Mouse (Mus musculus) lung, embryonic 14.5 days (tissue): ENCODE measurements around the gene 6030468B19Rik. TPM values are rescaled to one million over a fixed set of nuclear protein-coding genes. Genes with fewer than 3 reads are reported as not detected.

Experiments used
- ATAC-seq: fragments of 200-750 bp; cut with Nextera tagmentation; 2 replicates; pipeline ENCODE4 v1.8.0; 2017; ENCODE audit warnings: mild to moderate bottlenecking, moderate TSS enrichment, moderate library complexity; ENCODE audit not compliant: insufficient read depth
- DNase-seq: peaks from one replicate; pipeline ENCODE4 v3.0.0-alpha.2; 2015
- H3K27ac ChIP-seq: fragments of 300-500 bp; sonication (generic); 2 replicates; pipeline ENCODE4 v1.5.1; 2014; ENCODE audit warnings: low read depth, mild to moderate bottlenecking, moderate library complexity
- H3K27me3 ChIP-seq: fragments of 300-500 bp; sonication (generic); 2 replicates; pipeline ENCODE4 v1.6.1; 2014; ENCODE audit warnings: low read length, control low read depth; ENCODE audit not compliant: insufficient read depth
- H3K36me3 ChIP-seq: fragments of 300-500 bp; sonication (generic); 2 replicates; pipeline ENCODE4 v1.6.1; 2014; ENCODE audit warnings: control low read depth; ENCODE audit not compliant: insufficient read depth
- H3K4me1 ChIP-seq: fragments of 300-500 bp; sonication (generic); 2 replicates; pipeline ENCODE4 v1.6.1; 2014; ENCODE audit warnings: antibody characterized with exemption, control low read depth; ENCODE audit not compliant: insufficient read depth
- H3K4me2 ChIP-seq: fragments of 300-500 bp; sonication (generic); 2 replicates; pipeline ENCODE4 v1.6.1; 2014; ENCODE audit warnings: mild to moderate bottlenecking
- H3K4me3 ChIP-seq: fragments of 300-500 bp; sonication (generic); 2 replicates; pipeline ENCODE4 v1.5.1; 2014; ENCODE audit warnings: low read depth, low read length
- H3K9ac ChIP-seq: fragments of 300-500 bp; sonication (generic); 2 replicates; pipeline ENCODE4 v1.6.1; 2014
- H3K9me3 ChIP-seq: fragments of 300-500 bp; sonication (generic); 2 replicates; pipeline ENCODE4 v1.6.1; 2016; ENCODE audit warnings: low read depth, low read length, control low read depth
- CTCF ChIP-seq: IDR thresholded peaks from 2 replicates; pipeline ENCODE4 v1.5.1; 2016; ENCODE audit warnings: antibody characterized with exemption, low read depth
- WGBS: fragments of 180-500 bp; shearing (Covaris S2); extraction: QIAGEN DNeasy Blood & Tissue Kit; methylation state at CpG from one replicate; pipeline ENCODE4 v1.1.7; 2014; 5-methylcytosine and 5-hydroxymethylcytosine counted together
- polyA plus RNA-seq: library from polyadenylated mRNA; unstranded; fragments of >200 nt; fragmentation: Nextera tagmentation; extraction: Ambion mirVana; gene quantifications from 2 replicates; pipeline ENCODE4 v1.2.1, GENCODE M21; 2014

Gene 6030468B19Rik
- polyA plus RNA-seq, 1 experiment from 2014 or later, result 0.22 TPM

- peak; percentile 46 for TF ChIP-seq CTCF
- WGBS, result 47% methylated on average over 5 of the region's 5 CpGs
- Histone ChIP-seq H3K9me3 (no peaks in the 10 kb centered on the region), H3K4me2 (no peak overlapping the region), H3K9ac (no peak overlapping the region), H3K4me1 (peaks cover 22% of the 10 kb centered on the region), H3K27ac (no peak overlapping the region), H3K4me3 (no peak overlapping the region), H3K36me3 (peaks cover 5% of the 10 kb centered on the region), H3K27me3 (no peaks in the 10 kb centered on the region)
- DNase-seq, result peak; percentile 62
- ATAC-seq, result no peak
These were observed 49.2 kb downstream of the 6030468B19Rik start for GRCm38 (mm10) chr11:117846640-117847039.

GRCm38 (mm10) chr11:117847593-117848215, 50.2 kb downstream of the 6030468B19Rik start:
- Histone ChIP-seq H3K4me3 (peak overlapping the region; percentile 74), H3K4me2 (peak overlapping the region; percentile 90), H3K27me3 (no peaks in the 10 kb centered on the region), H3K9ac (peak overlapping the region; percentile 83), H3K27ac (peak overlapping the region; percentile 97), H3K36me3 (peaks cover 15% of the 10 kb centered on the region), H3K9me3 (no peaks in the 10 kb centered on the region), H3K4me1 (peaks cover 22% of the 10 kb centered on the region)
- no peak for TF ChIP-seq CTCF
- 73% methylated on average over 7 of the region's 7 CpGs for WGBS
- DNase-seq, result no peak
- ATAC-seq, result no peak

GRCm38 (mm10) chr11:117848271-117848984, 51.0 kb downstream of the 6030468B19Rik start:
- Histone ChIP-seq H3K27ac (peak overlapping the region; percentile 97), H3K9me3 (no peaks in the 10 kb centered on the region), H3K4me1 (peaks cover 22% of the 10 kb centered on the region), H3K9ac (peak overlapping the region; percentile 83), H3K27me3 (no peaks in the 10 kb centered on the region), H3K36me3 (peaks cover 22% of the 10 kb centered on the region), H3K4me3 (peak overlapping the region; percentile 74), H3K4me2 (peak overlapping the region; percentile 90)
- DNase-seq (no peak), ATAC-seq (peak; percentile 88)
- no peak for TF ChIP-seq CTCF
- 4% methylated on average over 19 of the region's 19 CpGs for WGBS

- Histone ChIP-seq H3K27me3 (no peaks in the 10 kb centered on the region), H3K4me1 (peaks cover 22% of the 10 kb centered on the region), H3K9me3 (no peaks in the 10 kb centered on the region), H3K27ac (peak within 1 kb of the TSS; percentile 97), H3K4me2 (peak within 1 kb of the TSS; percentile 90), H3K4me3 (peak within 1 kb of the TSS; percentile 74), H3K36me3 (peaks cover 29% of the 10 kb centered on the region), H3K9ac (peak within 1 kb of the TSS; percentile 83)
- under 1% methylated on average over 51 of the region's 51 CpGs for WGBS
- DNase-seq (peak; percentile 99), ATAC-seq (peak; percentile 91)
- TF ChIP-seq CTCF, result no peak
These were observed 51.7 kb downstream of the 6030468B19Rik start, which contains the start of gene Birc5 for GRCm38 (mm10) chr11:117848985-117849671. Gene Birc5 (plus strand): TSS chr11:117849251.

- H3K27ac ChIP-seq, result no peak overlapping the region
- H3K4me3 ChIP-seq, result no peak overlapping the region
- no peak overlapping the region for H3K4me2 ChIP-seq
- 72% methylated on average over 3 of the region's 3 CpGs for WGBS
- H3K36me3 ChIP-seq, result peaks cover 64% of the 10 kb centered on the region
- H3K9ac ChIP-seq, result no peak overlapping the region
- ATAC-seq, result no peak
- H3K27me3 ChIP-seq, result no peaks in the 10 kb centered on the region
- DNase-seq, result no peak
- H3K4me1 ChIP-seq, result peaks cover 16% of the 10 kb centered on the region
- no peak for TF ChIP-seq CTCF
- H3K9me3 ChIP-seq, result no peaks in the 10 kb centered on the region
These were observed 55.4 kb downstream of the 6030468B19Rik start for GRCm38 (mm10) chr11:117852875-117853274.

GRCm38 (mm10) chr11:117854241-117854640, 56.8 kb downstream of the 6030468B19Rik start:
- Histone ChIP-seq H3K36me3 (peaks cover 67% of the 10 kb centered on the region), H3K27me3 (no peaks in the 10 kb centered on the region), H3K9me3 (no peaks in the 10 kb centered on the region), H3K9ac (no peak overlapping the region), H3K4me3 (no peak overlapping the region), H3K4me2 (no peak overlapping the region), H3K4me1 (peaks cover 10% of the 10 kb centered on the region), H3K27ac (no peak overlapping the region)
- DNase-seq (no peak), ATAC-seq (no peak)
- TF ChIP-seq CTCF, result no peak
- 89% methylated on average over 9 of the region's 9 CpGs for WGBS

- no peak for DNase-seq
- Histone ChIP-seq H3K27ac (no peak overlapping the region), H3K4me1 (peaks cover 5% of the 10 kb centered on the region), H3K4me3 (no peak overlapping the region), H3K9me3 (no peaks in the 10 kb centered on the region), H3K9ac (no peak overlapping the region), H3K36me3 (peaks cover 67% of the 10 kb centered on the region), H3K4me2 (no peak overlapping the region), H3K27me3 (peaks cover 7% of the 10 kb centered on the region)
- WGBS, result 92% methylated on average over 5 of the region's 5 CpGs
- no peak for ATAC-seq
- TF ChIP-seq CTCF, result no peak
These were observed 57.9 kb downstream of the 6030468B19Rik start for GRCm38 (mm10) chr11:117855360-117855759.
